Mouse (Mus musculus) brain, embryonic 14.5 days (tissue): ENCODE data around the gene Lhfpl5.

Source experiments
- CTCF ChIP-seq: fragments of 200-500 bp; IDR thresholded peaks from 2 replicates; pipeline ENCODE4 v1.5.1; 2012; ENCODE audit warnings: inconsistent platforms, mild to moderate bottlenecking, moderate library complexity, borderline replicate concordance; ENCODE audit not compliant: insufficient read depth, insufficient read length; ENCODE audit errors: extremely low read depth
- POLR2A ChIP-seq: fragments of 200-500 bp; IDR thresholded peaks from 2 replicates; pipeline ENCODE4 v1.6.1; 2012; ENCODE audit warnings: mild to moderate bottlenecking, inconsistent platforms, borderline replicate concordance; ENCODE audit not compliant: poor library complexity, insufficient read depth, insufficient read length, severe bottlenecking; ENCODE audit errors: extremely low read depth

GRCm38 (mm10) chr17:28615332-28615731 is 39.9 kb downstream of the Lhfpl5 start:
- TF ChIP-seq CTCF (no peak), POLR2A (no peak)
